In the genomic region with DNA sequence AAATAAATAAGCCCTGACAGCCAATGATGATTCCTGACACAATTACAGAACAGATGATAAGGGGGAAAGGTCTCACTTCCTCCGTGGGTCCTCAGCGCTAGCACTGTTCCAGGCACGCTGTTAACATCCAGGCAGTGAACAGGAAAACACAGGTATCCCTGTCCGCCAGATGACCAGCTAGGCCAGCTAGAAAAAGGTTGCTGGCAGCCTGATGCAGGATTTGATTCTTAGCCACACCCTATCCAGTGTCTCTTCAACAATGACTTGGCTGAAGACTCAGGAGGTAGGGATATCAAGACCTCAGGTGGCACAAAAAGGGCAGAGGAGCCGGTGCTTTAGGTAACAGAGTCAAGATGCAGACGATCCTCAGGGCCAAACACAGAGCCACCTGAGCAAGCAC, we compare ENCODE assay signal across 22 mouse cellular contexts. TPM values are rescaled to one million over a fixed set of nuclear protein-coding genes. Genes with fewer than 3 reads are reported as not detected.
A peak's percentile ranks its signal among the peaks of the same experiment; 100 is the strongest.
DNase-seq lines count a peak whose midpoint lies in the region; ATAC-seq and TF ChIP-seq lines count a peak whose summit lies in the region.
"Had no signal": no experiment of that assay in that cellular context is flagged by ENCODE, and none has a peak within 500 bp of the region (broad histone marks: within the 10 kb centered on the region; RNA-seq: fewer than 3 reads in every experiment).

No protein-coding gene starts in this region.

- peak overlapping the region; percentile 47 for H3K27ac ChIP-seq in heart, adult 2 months
- H3K27ac ChIP-seq in kidney, adult 2 months (ENCODE audit: insufficient read depth, low read depth, low read length) = no peak overlapping the region
- H3K27ac ChIP-seq in brown adipose tissue, adult 24 weeks (replicated peaks; ENCODE audit: low read depth, low read length) = peak overlapping the region; percentile 36; the same call in 1 of the 2 replicates
- peak overlapping the region; percentile 49 for H3K27ac ChIP-seq in stomach, postnatal 0 days (replicated peaks)
- H3K27ac ChIP-seq: forebrain, embryonic 10.5 days; forebrain, embryonic 13.5 days; hindbrain, embryonic 12.5 days; hindbrain, embryonic 15.5 days had no signal

- no peak for DNase-seq in heart, adult 2 months
- no peak for DNase-seq in heart, postnatal 10 days
- peak; percentile 17 for DNase-seq in kidney, adult 2 months
- no peak for DNase-seq in kidney, adult 9 months
- no peak for DNase-seq in stomach, postnatal 0 days (ENCODE audit: low spot score)
- DNase-seq: adrenal gland, adult 2 months; adrenal gland, postnatal 14 days; cerebellum, adult 11-12 months; cerebellum, adult 8-10 months; cerebellum, postnatal 10 days; cerebellum, postnatal 36 days; gastrocnemius, postnatal 25 days; heart, postnatal 14 days had no signal

- TF ChIP-seq CTCF in heart, adult 2 months (IDR thresholded peaks at IDR 0.05) = no peak
- TF ChIP-seq CTCF in kidney, adult 2 months (conservative IDR thresholded peaks at IDR 0.05; ENCODE audit: insufficient read depth, insufficient read length, low read depth, low read length) = no peak
- TF ChIP-seq CTCF in stomach, postnatal 0 days (IDR thresholded peaks at IDR 0.05; ENCODE audit: low read depth) = no peak

- peaks cover 34% of the 10 kb centered on the region for H3K36me3 ChIP-seq in heart, adult 2 months (ENCODE audit: control insufficient read depth, insufficient read depth, low read length)
- no peaks in the 10 kb centered on the region for H3K36me3 ChIP-seq in kidney, adult 2 months (ENCODE audit: control insufficient read depth, insufficient read depth, low read length)
- H3K36me3 ChIP-seq in stomach, postnatal 0 days (ENCODE audit: control insufficient read depth, insufficient read depth, low read length) = no peaks in the 10 kb centered on the region
- H3K36me3 ChIP-seq: hindbrain, embryonic 12.5 days; hindbrain, embryonic 15.5 days had no signal

- peaks cover 38% of the 10 kb centered on the region for H3K4me1 ChIP-seq in heart, adult 2 months (ENCODE audit: control insufficient read depth, insufficient read depth, low read length)
- H3K4me1 ChIP-seq in kidney, adult 2 months (ENCODE audit: control insufficient read depth, insufficient read depth, low read length) = peaks cover 45% of the 10 kb centered on the region
- peaks cover 40% of the 10 kb centered on the region for H3K4me1 ChIP-seq in brown adipose tissue, adult 24 weeks (ENCODE audit: control insufficient read depth, insufficient read depth, insufficient read length, low read length)
- peaks cover 7% of the 10 kb centered on the region for H3K4me1 ChIP-seq in stomach, postnatal 0 days (replicated peaks; ENCODE audit: control insufficient read depth, insufficient read depth)
- H3K4me1 ChIP-seq: forebrain, embryonic 10.5 days had no signal

- intact Hi-C loops in heart, adult 2 months (cut with DNase I) = no loop called here
- intact Hi-C loops in heart, postnatal 10 days (cut with DNase I) = no loop called here

- H3K27me3 ChIP-seq in heart, adult 2 months (ENCODE audit: control insufficient read depth, insufficient read depth, low read length) = no peaks in the 10 kb centered on the region
- H3K27me3 ChIP-seq in kidney, adult 2 months (replicated peaks; ENCODE audit: control insufficient read depth, insufficient read depth, low read length) = no peaks in the 10 kb centered on the region
- no peaks in the 10 kb centered on the region for H3K27me3 ChIP-seq in stomach, postnatal 0 days (ENCODE audit: control insufficient read depth, insufficient read depth, low read length)
- H3K27me3 ChIP-seq: forebrain, embryonic 13.5 days; hindbrain, embryonic 12.5 days; hindbrain, embryonic 15.5 days had no signal

- no peak for TF ChIP-seq EP300 in heart, adult 2 months (IDR thresholded peaks at IDR 0.05; ENCODE audit: insufficient read depth, low read depth, low read length)
- no peak for TF ChIP-seq EP300 in stomach, postnatal 0 days (optimal IDR thresholded peaks at IDR 0.05)

- no peak for ATAC-seq in stomach, postnatal 0 days (ENCODE audit: low FRiP score, low TSS enrichment)
- ATAC-seq: CD4-positive, CD25-positive, alpha-beta regulatory T cell, adult 4 months; forebrain, embryonic 13.5 days; forebrain, embryonic 16.5 days; intestine, postnatal 0 days had no signal

- H3K9me3 ChIP-seq in stomach, postnatal 0 days (ENCODE audit: control insufficient read depth, low read length) = no peaks in the 10 kb centered on the region
- H3K9me3 ChIP-seq: hindbrain, embryonic 12.5 days; hindbrain, embryonic 15.5 days had no signal

- H3K9ac ChIP-seq in heart, adult 2 months (ENCODE audit: low read depth, low read length) = no peak overlapping the region
- no peak overlapping the region; the same call in 1 of the 2 replicates for H3K9ac ChIP-seq in stomach, postnatal 0 days (ENCODE audit: low read length)
- H3K9ac ChIP-seq: forebrain, embryonic 13.5 days; hindbrain, embryonic 12.5 days; hindbrain, embryonic 15.5 days had no signal

- no peak overlapping the region for H3K4me3 ChIP-seq in heart, adult 2 months
- H3K4me3 ChIP-seq in kidney, adult 2 months (ENCODE audit: insufficient read depth, low read depth, low read length) = no peak overlapping the region
- no peak overlapping the region for H3K4me3 ChIP-seq in brown adipose tissue, adult 24 weeks (ENCODE audit: insufficient read depth, low read depth, low read length)
- H3K4me3 ChIP-seq in stomach, postnatal 0 days (ENCODE audit: low read depth, low read length) = no peak overlapping the region
- H3K4me3 ChIP-seq: forebrain, embryonic 10.5 days; forebrain, embryonic 13.5 days; hindbrain, embryonic 12.5 days; hindbrain, embryonic 15.5 days had no signal

- WGBS in heart, adult 2 months = 27% methylated on average over 6 of the region's 6 CpGs
- 72% methylated on average over 6 of the region's 6 CpGs for WGBS in kidney, adult 2 months
- WGBS in stomach, postnatal 0 days = 76% methylated on average over 6 of the region's 6 CpGs

- no peak for TF ChIP-seq POLR2A in heart, adult 2 months (IDR thresholded peaks at IDR 0.05; ENCODE audit: insufficient read depth, low read depth, low read length)
- TF ChIP-seq POLR2A in kidney, adult 2 months (IDR thresholded peaks at IDR 0.05; ENCODE audit: low read depth, low read length) = no peak

- peaks cover 8% of the 10 kb centered on the region for H3K79me2 ChIP-seq in heart, adult 2 months (replicated peaks; ENCODE audit: control insufficient read depth, insufficient read depth, low read length)

- no peak overlapping the region for H3K4me2 ChIP-seq in stomach, postnatal 0 days (replicated peaks; ENCODE audit: low read depth)
- H3K4me2 ChIP-seq: forebrain, embryonic 13.5 days; heart, embryonic 11.5 days; hindbrain, embryonic 12.5 days; hindbrain, embryonic 15.5 days had no signal

RNA-seq across cellular contexts. Expression of a gene that starts 32.5 kb away (rescaled TPM):
- total RNA-seq in heart, adult 2 months (2021) = 100 to 1,000 TPM; 638 to 971 TPM
- polyA plus RNA-seq in heart, adult 2 months (2012; rRNA removed) = 185 and 253 TPM in 2 replicates
- total RNA-seq in heart, postnatal 10 days (2021) = 100 to 1,000 TPM; 355 to 547 TPM
- 43.5 and 52.5 TPM in 2 replicates for polyA plus RNA-seq in kidney, adult 2 months (2012; rRNA removed)
- 254 and 431 TPM in 2 replicates for polyA plus RNA-seq in brown adipose tissue, adult 24 weeks (2012; ENCODE audit: insufficient read depth, insufficient read length, missing spikeins)
- polyA plus RNA-seq in stomach, postnatal 0 days (2015; fragmentation: Nextera tagmentation; extraction: Ambion mirVana) = 107 and 111 TPM in 2 replicates
